Mouse (Mus musculus): ENCODE results near the gene Klk1b21.
A peak's percentile ranks its signal among the peaks of the same experiment; 100 is the strongest.
"Not testable (repeated sequence)": the region's sequence is repeated elsewhere in the genome, so short reads cannot be mapped to it uniquely, and the experiment has no call there.

Gene Klk1b21

GRCm38 (mm10) chr7:44102028-44102427 is at the start of gene Klk1b21:
Gene Klk1b21 (plus strand): TSS chr7:44102328.
- DNase-seq = not testable (repeated sequence)

GRCm38 (mm10) chr7:44072117-44072516 is 30.0 kb upstream of the Klk1b21 start:
- DNase-seq = no peak

- no peak for DNase-seq
Measured at GRCm38 (mm10) chr7:44077703-44078102, 24.4 kb upstream of the Klk1b21 start.

GRCm38 (mm10) chr7:44096111-44096510 is 6.0 kb upstream of the Klk1b21 start:
- no peak for DNase-seq

- peak; percentile 27 for DNase-seq
Measured at GRCm38 (mm10) chr7:44112373-44112772, 10.2 kb downstream of the Klk1b21 start, which contains the start of gene Klk1b22. Gene Klk1b22 (plus strand): TSS chr7:44112673.

- DNase-seq = no peak
Measured at GRCm38 (mm10) chr7:44123445-44123844, 21.3 kb downstream of the Klk1b21 start.

GRCm38 (mm10) chr7:44136467-44136866 is 34.3 kb downstream of the Klk1b21 start, which contains the start of gene Klk1b16:
Gene Klk1b16 (plus strand): TSS chr7:44136767.
- DNase-seq = no peak
